Mouse (Mus musculus) heart, postnatal 0 days (tissue): ENCODE data around the gene Pdp2.
"Not testable (repeated sequence)": the region's sequence is repeated elsewhere in the genome, so short reads cannot be mapped to it uniquely, and the experiment has no call there.

Experiments
- CTCF ChIP-seq: IDR thresholded peaks from 2 replicates; pipeline ENCODE4 v1.5.1; 2016; ENCODE audit warnings: antibody characterized with exemption, control low read depth, low read depth
- EP300 ChIP-seq: IDR thresholded peaks from 2 replicates; pipeline ENCODE4 v1.6.1; 2016; ENCODE audit warnings: antibody characterized with exemption, low read depth

- TF ChIP-seq CTCF, EP300: not testable (repeated sequence)
Observed at GRCm38 (mm10) chr8:104577606-104578005, 13.6 kb upstream of the Pdp2 start.
